Mouse (Mus musculus) fibroblast of lung, adult 2 months (primary cell): ENCODE data around the gene Fndc9.

ENCODE experiments used
- DNase-seq: peaks from one replicate; pipeline ENCODE4 v3.0.0-alpha.2; 2011; ENCODE audit warnings: low read depth

The Fndc9 gene

DNA sequence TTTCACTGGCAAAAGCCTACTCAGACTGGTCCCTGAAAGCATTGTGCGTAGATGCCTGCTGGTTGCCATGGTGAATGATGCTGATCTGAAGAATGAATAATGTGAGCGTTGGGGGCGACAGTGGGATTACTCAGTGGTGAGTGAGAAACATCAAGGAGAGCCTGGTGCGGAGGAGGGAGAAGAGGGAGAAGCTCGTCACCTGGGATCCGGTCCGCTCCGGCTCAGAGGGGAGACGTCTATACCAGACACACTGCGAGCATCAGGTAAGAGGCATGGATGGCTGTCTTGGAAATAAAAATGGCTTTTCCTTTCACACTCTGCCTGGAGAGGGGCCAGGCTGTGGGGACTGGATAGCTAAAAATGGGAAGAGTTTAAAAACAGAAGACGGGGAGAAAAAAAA, at the start of gene Fndc9:
Fndc9 (plus strand) TSS at position 198 of the 400 bp plus-strand sequence.
- no peak for DNase-seq

DNA sequence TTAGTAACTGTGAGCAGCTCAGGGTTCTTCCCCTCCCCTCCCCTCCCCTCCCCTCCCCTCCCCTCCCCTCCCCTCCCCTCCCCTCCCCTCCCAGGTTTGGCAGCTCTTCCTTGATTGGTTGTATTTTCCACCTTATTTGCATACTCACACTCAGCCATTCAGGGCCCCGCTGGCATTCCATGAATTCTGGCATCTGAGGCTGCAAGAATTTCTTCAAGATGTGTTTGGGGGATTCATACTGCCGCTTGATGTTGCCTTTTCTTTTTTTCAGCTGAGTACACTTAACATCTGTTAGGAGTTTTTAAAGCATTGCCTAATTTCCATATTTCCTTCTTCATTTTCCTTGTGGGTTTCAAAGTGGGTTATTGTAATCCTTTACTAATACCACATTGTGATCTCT, 47.0 kb upstream of the Fndc9 start:
- DNase-seq = no peak

DNA sequence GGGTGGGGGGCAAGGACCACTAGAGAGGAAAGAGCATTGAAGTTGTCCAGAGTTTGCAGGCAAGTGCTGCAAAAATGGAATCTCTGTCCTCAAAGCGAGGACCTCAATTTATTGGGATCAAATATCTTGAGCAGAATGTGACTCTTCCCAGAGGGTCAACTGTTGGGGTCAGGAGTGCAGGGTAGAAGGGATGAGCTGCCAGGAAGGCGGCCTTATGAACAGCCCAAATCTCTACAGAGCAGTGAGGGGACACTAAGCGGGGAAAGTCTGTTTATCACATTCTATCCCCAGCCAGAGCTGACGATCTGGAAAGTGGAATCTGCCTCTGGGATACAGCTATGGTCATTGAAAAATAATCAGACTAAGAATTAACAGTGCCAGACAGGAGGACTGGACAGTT, 41.2 kb upstream of the Fndc9 start:
- no peak for DNase-seq

- DNase-seq = no peak
These were observed 34.7 kb upstream of the Fndc9 start for GRCm38 (mm10) chr11:46200664-46201063.

- no peak for DNase-seq
These were observed 33.4 kb upstream of the Fndc9 start for GRCm38 (mm10) chr11:46201636-46202546.

DNA sequence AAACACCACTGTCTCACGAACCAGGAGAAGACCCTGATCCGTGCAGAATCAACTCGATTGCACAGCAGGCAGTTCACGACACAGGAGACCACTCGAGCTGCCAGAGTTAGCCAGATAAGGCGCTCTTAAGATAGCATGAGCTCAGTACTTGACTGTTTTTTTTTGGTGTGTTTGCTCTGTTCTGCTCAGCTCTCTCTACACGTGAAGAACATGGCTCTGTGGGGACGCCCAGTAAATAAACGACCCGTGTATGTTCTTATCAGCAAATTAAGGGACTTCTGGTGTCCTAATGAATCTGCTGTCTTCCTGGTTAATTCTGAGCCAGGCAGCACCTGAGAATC, 32.8 kb upstream of the Fndc9 start:
- DNase-seq = no peak

DNA sequence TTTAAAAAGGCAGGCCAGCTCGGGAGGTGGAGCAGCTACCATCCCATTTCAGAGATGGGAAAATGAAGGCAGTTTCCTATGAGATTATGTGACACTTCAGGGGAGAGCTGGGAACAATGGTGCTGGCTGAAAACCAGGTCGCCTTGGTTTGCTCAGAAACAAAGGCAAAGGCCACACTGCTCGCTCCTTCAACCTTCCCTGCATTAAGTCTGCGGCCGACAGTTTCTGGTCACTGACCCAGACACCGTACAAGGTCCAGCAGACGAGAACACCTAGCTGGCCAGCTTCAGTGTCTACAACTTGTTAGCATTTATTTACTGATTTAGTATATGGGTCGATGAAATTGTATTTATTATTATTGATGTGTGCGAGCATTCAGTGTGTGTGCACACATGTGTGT, 30.5 kb upstream of the Fndc9 start:
- DNase-seq = no peak

GRCm38 (mm10) chr11:46205639-46206409, 29.5 kb upstream of the Fndc9 start:
- DNase-seq = no peak

GRCm38 (mm10) chr11:46209884-46210283, 25.4 kb upstream of the Fndc9 start:
- no peak for DNase-seq

GRCm38 (mm10) chr11:46211858-46212257, 23.5 kb upstream of the Fndc9 start:
- DNase-seq = no peak

DNA sequence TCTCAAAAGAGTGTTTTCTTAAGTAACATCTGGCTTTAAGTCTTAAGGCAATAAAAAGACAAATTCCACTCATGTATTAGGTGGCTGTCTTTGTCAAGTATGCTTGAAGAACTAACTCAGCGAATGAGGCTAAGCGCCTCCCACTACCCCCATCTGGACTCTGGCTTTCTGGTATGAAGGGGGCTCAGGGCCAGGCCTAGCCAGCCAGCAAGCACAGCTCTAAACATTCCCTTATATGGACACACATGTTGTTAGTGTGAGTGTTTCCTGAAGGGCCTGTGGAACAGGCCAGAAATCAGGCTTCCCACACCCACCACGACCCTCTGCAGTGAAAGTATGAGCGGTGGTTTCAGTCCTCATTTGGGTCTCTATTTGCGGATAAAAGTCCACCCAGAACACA, 21.5 kb upstream of the Fndc9 start:
- DNase-seq = no peak

GRCm38 (mm10) chr11:46214368-46215230, 20.7 kb upstream of the Fndc9 start:
- no peak for DNase-seq

DNA sequence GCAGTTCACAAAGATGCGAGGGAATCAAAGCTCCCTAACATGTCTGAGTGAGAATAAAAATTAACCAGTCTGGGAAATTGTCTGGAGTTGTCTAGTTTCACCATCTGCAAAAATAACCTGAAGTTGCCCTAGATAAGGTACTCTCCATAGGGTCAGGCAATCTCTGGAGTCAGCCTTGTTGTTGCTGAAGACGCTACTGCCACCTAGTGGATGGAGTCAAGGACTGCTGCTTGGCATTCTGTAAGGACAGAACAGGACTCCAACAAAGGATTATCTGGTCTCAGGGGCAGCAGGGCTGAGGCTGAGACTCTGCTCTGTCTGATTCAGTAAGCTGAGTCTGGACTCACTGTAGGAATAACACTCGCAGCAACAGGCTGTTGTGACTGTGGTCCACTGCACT, 20.0 kb upstream of the Fndc9 start:
- DNase-seq = peak; percentile 57

- no peak for DNase-seq
These were observed 18.7 kb upstream of the Fndc9 start for GRCm38 (mm10) chr11:46216669-46217068.

DNA sequence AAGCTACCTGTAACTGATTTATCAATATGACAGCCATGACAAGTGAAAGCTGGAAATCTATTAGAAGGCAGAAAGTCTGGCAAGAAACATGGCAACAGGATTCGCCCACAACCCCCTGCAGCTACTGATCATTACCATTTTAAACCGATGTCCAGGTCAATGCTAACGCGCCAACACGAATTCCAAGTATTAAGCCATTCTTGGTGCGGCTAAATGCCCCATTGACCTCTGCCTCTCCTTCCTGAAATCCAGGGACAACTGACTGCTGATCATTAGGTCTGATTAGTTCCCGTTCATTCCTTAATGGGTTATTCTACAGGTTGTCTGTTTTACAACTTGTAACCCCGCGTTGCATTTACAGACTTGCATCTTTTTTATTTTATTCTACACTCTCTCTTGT, 17.6 kb upstream of the Fndc9 start:
- no peak for DNase-seq

DNA sequence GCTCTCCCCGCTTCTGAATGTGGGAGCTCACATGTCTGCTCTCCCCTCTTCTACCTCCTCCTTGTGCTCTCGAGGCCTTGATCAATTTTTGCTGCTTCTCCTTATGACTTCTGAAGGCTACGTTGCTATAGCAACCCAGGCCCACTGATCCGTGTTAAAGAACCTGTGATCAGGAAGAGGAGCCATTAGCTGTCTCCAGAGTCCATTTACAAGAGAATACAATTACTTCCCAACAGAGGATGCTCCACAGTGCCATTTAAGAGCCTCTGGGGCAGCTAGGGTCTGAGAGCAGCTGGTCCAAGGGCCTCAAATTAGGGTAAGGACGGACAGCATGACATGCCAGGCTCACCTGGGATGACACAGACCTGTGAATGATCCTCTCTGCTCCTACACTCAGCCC, 16.7 kb upstream of the Fndc9 start:
- no peak for DNase-seq

- no peak for DNase-seq
These were observed 16.0 kb upstream of the Fndc9 start for GRCm38 (mm10) chr11:46219380-46219779.

GRCm38 (mm10) chr11:46220211-46220610, 15.1 kb upstream of the Fndc9 start:
- DNase-seq = no peak

DNA sequence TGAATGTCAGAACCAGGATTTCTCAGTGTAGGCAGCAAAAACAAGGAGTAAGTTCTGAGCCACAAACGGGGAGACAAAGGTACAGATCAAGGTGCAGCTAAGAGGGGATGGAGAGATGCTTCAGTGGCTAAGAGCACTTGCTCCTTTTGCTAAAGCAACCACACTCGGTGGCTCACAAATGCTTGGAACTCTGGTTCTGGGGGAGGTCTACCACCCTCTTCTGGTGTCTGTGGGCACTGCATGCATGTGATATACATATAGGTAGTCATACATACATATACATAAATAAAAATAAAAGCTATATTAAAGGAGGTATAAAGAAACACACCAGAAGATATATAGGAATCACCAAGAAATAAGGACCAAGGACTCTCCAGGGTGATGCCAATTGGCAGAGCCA, 11.8 kb upstream of the Fndc9 start:
- DNase-seq = no peak

- no peak for DNase-seq
These were observed 10.0 kb upstream of the Fndc9 start for GRCm38 (mm10) chr11:46225345-46225744.

GRCm38 (mm10) chr11:46230184-46230583, 5.1 kb upstream of the Fndc9 start:
- no peak for DNase-seq

GRCm38 (mm10) chr11:46232803-46233202, 2.5 kb upstream of the Fndc9 start:
- no peak for DNase-seq
